Mouse (Mus musculus): ENCODE results near the gene Rassf5.

DNA sequence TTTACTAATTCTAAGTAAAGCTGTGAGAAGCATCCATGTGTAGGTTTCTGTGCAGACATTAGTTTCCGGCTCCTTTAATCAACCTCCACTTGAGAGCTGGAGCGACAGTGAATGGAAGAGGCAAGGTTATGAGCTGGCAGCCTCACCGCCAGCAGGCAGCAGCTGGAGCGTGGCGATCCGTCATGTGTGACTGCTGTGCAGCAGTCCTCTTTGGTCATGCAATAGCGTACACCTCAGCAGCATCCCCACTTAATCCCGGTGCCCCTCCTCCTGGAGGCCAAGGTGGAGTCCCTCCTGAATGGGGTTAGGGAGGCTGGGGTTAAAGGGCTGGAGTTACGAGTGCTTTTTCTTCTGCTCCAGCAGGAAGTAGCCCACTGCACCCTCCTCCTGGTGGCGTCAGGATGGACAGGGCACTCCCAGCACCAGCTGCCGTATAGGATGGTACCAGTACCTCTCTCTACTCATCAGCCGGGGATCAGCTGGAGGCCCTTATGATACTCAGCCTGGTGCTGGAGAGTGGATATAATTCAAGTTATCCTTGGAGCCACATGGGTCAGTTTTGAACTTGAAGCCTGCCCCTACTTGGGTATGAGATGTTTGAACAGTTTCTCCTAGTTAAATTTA is 20.1 kb downstream of the Rassf5 start:
- TF ChIP-seq CTCF (IDR thresholded peaks at IDR 0.05; ENCODE audit: control insufficient read depth, insufficient read depth, insufficient read length) (no peak), MYOG (IDR thresholded peaks at IDR 0.05; ENCODE audit: control insufficient read depth, extremely low read depth, insufficient read length) (no peak), USF1 (IDR thresholded peaks at IDR 0.05; ENCODE audit: low read depth) (no peak), CEBPB (IDR thresholded peaks at IDR 0.05; ENCODE audit: low read depth) (no peak), MYOD1 (IDR thresholded peaks at IDR 0.05; ENCODE audit: control insufficient read depth, insufficient read length, low read depth) (no peak), MAX (IDR thresholded peaks at IDR 0.05) (no peak)

All from C2C12 (cell line).